ENCODE assay signal across 8 mouse cellular contexts in the genomic region with DNA sequence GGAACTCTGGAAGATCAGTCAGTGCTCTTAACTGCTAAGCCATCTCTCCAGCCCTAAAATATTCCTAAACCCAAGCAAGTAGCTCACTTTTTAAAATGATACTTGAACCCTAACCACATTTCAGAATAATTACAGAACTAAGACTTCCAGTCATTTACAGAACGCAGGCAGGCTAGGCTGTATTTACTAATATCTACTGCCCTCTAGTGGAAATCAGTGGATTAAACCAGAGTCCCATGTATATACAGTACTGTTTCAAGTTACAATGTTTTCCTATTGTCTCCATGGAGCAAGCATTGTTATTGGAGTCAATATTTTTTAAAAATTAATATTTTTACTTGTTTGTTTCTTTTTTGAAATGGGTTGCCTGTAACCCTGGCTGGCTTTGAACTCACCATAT. TPM values are rescaled to one million over a fixed set of nuclear protein-coding genes. Genes with fewer than 3 reads are reported as not detected.
DNase-seq lines count a peak whose midpoint lies in the region; ATAC-seq and TF ChIP-seq lines count a peak whose summit lies in the region.

No protein-coding gene starts in this region.

- DNase-seq in heart, adult 2 months: no peak
- DNase-seq in heart, postnatal 14 days: no peak
- DNase-seq in thymus, postnatal 14 days: peak; percentile 25
- DNase-seq in thymus, adult 2 months: no peak
- DNase-seq in hindbrain, embryonic 14.5 days (ENCODE audit: low spot score): peak; percentile 78
- DNase-seq in retina, adult 2 months (ENCODE audit: low read depth, low spot score): peak; percentile 20
- no peak for DNase-seq in right cerebral cortex, postnatal 36 days (ENCODE audit: low spot score in 2 of 2)
- no peak for DNase-seq in adrenal gland, postnatal 36 days

- H3K27me3 ChIP-seq in heart, adult 2 months (ENCODE audit: control insufficient read depth, insufficient read depth, low read length): no peaks in the 10 kb centered on the region
- no peaks in the 10 kb centered on the region for H3K27me3 ChIP-seq in thymus, adult 2 months (ENCODE audit: control insufficient read depth, insufficient read depth, low read length)
- H3K27me3 ChIP-seq in hindbrain, embryonic 14.5 days (ENCODE audit: control insufficient read depth, insufficient read depth, low read length): no peaks in the 10 kb centered on the region

- no peak overlapping the region for H3K9ac ChIP-seq in heart, adult 2 months (ENCODE audit: low read depth, low read length)
- no peak overlapping the region for H3K9ac ChIP-seq in hindbrain, embryonic 14.5 days

- TF ChIP-seq EP300 in heart, adult 2 months (IDR thresholded peaks at IDR 0.05; ENCODE audit: insufficient read depth, low read depth, low read length): no peak

- intact Hi-C loops in heart, adult 2 months (cut with DNase I): no loop called here
- intact Hi-C loops in heart, postnatal 14 days (cut with DNase I): no loop called here

- H3K4me1 ChIP-seq in heart, adult 2 months (ENCODE audit: control insufficient read depth, insufficient read depth, low read length): no peaks in the 10 kb centered on the region
- H3K4me1 ChIP-seq in thymus, adult 2 months (replicated peaks; ENCODE audit: control insufficient read depth, insufficient read depth, low read length): no peaks in the 10 kb centered on the region
- no peaks in the 10 kb centered on the region for H3K4me1 ChIP-seq in hindbrain, embryonic 14.5 days (replicated peaks; ENCODE audit: control insufficient read depth, insufficient read depth, low read length)

- 0 out of 2 replicates have a peak, but pooled peaks have one; percentile 69 for ATAC-seq in hindbrain, embryonic 14.5 days (ENCODE audit: low FRiP score)

- H3K4me2 ChIP-seq in hindbrain, embryonic 14.5 days (replicated peaks): no peak overlapping the region

- peak; percentile 87 for TF ChIP-seq CTCF in heart, adult 2 months (IDR thresholded peaks at IDR 0.05)
- TF ChIP-seq CTCF in thymus, adult 2 months (IDR thresholded peaks at IDR 0.05; ENCODE audit: borderline replicate concordance, control insufficient read depth, extremely low read depth, insufficient read depth, low read length, poor library complexity): no peak

- no peaks in the 10 kb centered on the region for H3K9me3 ChIP-seq in hindbrain, embryonic 14.5 days (ENCODE audit: control insufficient read depth, low read length)

- no peaks in the 10 kb centered on the region for H3K36me3 ChIP-seq in heart, adult 2 months (ENCODE audit: control insufficient read depth, insufficient read depth, low read length)
- no peaks in the 10 kb centered on the region for H3K36me3 ChIP-seq in thymus, adult 2 months (ENCODE audit: control insufficient read depth, insufficient read depth, low read length)
- no peaks in the 10 kb centered on the region for H3K36me3 ChIP-seq in hindbrain, embryonic 14.5 days (replicated peaks; ENCODE audit: control insufficient read depth, insufficient read depth)

- no peaks in the 10 kb centered on the region for H3K79me2 ChIP-seq in heart, adult 2 months (replicated peaks; ENCODE audit: control insufficient read depth, insufficient read depth, low read length)

- H3K27ac ChIP-seq in heart, adult 2 months: no peak overlapping the region
- no peak overlapping the region for H3K27ac ChIP-seq in thymus, adult 2 months (ENCODE audit: control insufficient read depth, insufficient read depth, low read length)
- no peak overlapping the region for H3K27ac ChIP-seq in hindbrain, embryonic 14.5 days

- no peak for TF ChIP-seq POLR2A in heart, adult 2 months (IDR thresholded peaks at IDR 0.05; ENCODE audit: insufficient read depth, low read depth, low read length)
- no peak for TF ChIP-seq POLR2A in thymus, adult 2 months (IDR thresholded peaks at IDR 0.05; ENCODE audit: control insufficient read depth, extremely low read depth, insufficient read depth, low read length, poor library complexity)

- WGBS in heart, adult 2 months: 7% methylated on average over 1 of the region's 1 CpGs
- 13% methylated on average over 1 of the region's 1 CpGs for WGBS in thymus, adult 2 months
- 25% methylated on average over 1 of the region's 1 CpGs for WGBS in hindbrain, embryonic 14.5 days

- H3K4me3 ChIP-seq in heart, adult 2 months: no peak overlapping the region
- no peak overlapping the region for H3K4me3 ChIP-seq in thymus, adult 2 months (ENCODE audit: control insufficient read depth, insufficient read depth, low read length)
- no peak overlapping the region for H3K4me3 ChIP-seq in hindbrain, embryonic 14.5 days (replicated peaks; ENCODE audit: low read length)

RNA-seq across cellular contexts. Expression of gene Spink2, which starts 17.7 kb away (rescaled TPM):
- not detected for total RNA-seq in heart, adult 2 months (2021)
- 1.3 and 2.2 TPM in 2 replicates for polyA plus RNA-seq in heart, adult 2 months (2012; rRNA removed)
- total RNA-seq in heart, postnatal 14 days (2021): under 1 TPM in 1 of 2 experiments, not detected in 1; 0.37 TPM
- 0.33 and 1.3 TPM in 2 replicates for polyA plus RNA-seq in thymus, adult 2 months (2012; rRNA removed)
- polyA plus RNA-seq in hindbrain, embryonic 14.5 days (2014; fragmentation: Nextera tagmentation; extraction: Ambion mirVana): 1.8 and 2.0 TPM in 2 replicates
- under 1 TPM in 1 of 2 experiments, not detected in 1; 0.49 TPM for total RNA-seq in adrenal gland, postnatal 36 days (2021)

RNA-seq across cellular contexts. Expression of gene Rest, which starts 36.3 kb away (rescaled TPM):
- 10 to 100 TPM; 12.8 to 13.2 TPM for total RNA-seq in heart, adult 2 months (2021)
- polyA plus RNA-seq in heart, adult 2 months (2012; rRNA removed): 3.7 and 6.8 TPM in 2 replicates
- total RNA-seq in heart, postnatal 14 days (2021): 10 to 100 TPM; 17.4 to 18.1 TPM
- polyA plus RNA-seq in thymus, adult 2 months (2012; rRNA removed): 14.0 and 18.4 TPM in 2 replicates
- polyA plus RNA-seq in hindbrain, embryonic 14.5 days (2014; fragmentation: Nextera tagmentation; extraction: Ambion mirVana): 8.4 and 8.6 TPM in 2 replicates
- 10 to 100 TPM; 24.8 to 26.8 TPM for total RNA-seq in adrenal gland, postnatal 36 days (2021)

Comparison
In these comparisons a context has a peak if more than half of its experiments do, and no peak if none do; other contexts are left out.
1. DNase-seq: peak in thymus, postnatal 14 days (single experiment), hindbrain, embryonic 14.5 days (single experiment) and retina, adult 2 months (single experiment); none in heart, adult 2 months (0 of 2), heart, postnatal 14 days (0 of 2), thymus, adult 2 months (single experiment), right cerebral cortex, postnatal 36 days (0 of 2) and adrenal gland, postnatal 36 days (0 of 2).